Mouse (Mus musculus) left cerebral cortex, adult 9 months (tissue): ENCODE measurements around the gene Smyd3.
A peak's percentile ranks its signal among the peaks of the same experiment; 100 is the strongest.

Experiments
- DNase-seq, 2 experiments: peaks; one replicate each; pipeline ENCODE4 v3.0.0; 2022; ENCODE audit warnings: low spot score in 2 of 2

Gene Smyd3

GRCm38 (mm10) chr1:179461019-179461814 lies 56.6 kb downstream of the Smyd3 start:
- no peak for DNase-seq

- no peak for DNase-seq
Observed at GRCm38 (mm10) chr1:179458987-179459368, 58.9 kb downstream of the Smyd3 start.

- DNase-seq: no peak
Observed at GRCm38 (mm10) chr1:179458236-179458986, 59.4 kb downstream of the Smyd3 start.

GRCm38 (mm10) chr1:179454600-179454999 lies 63.2 kb downstream of the Smyd3 start:
- DNase-seq: no peak

GRCm38 (mm10) chr1:179451211-179451610 lies 66.6 kb downstream of the Smyd3 start:
- DNase-seq: no peak

- no peak for DNase-seq
Observed at GRCm38 (mm10) chr1:179446845-179447212, 71.0 kb downstream of the Smyd3 start.

- no peak for DNase-seq
Observed at GRCm38 (mm10) chr1:179446127-179446844, 71.6 kb downstream of the Smyd3 start.

GRCm38 (mm10) chr1:179443835-179444234 lies 74.0 kb downstream of the Smyd3 start:
- no peak for DNase-seq

- DNase-seq: no peak
Observed at GRCm38 (mm10) chr1:179443423-179443822, 74.4 kb downstream of the Smyd3 start.

- DNase-seq: peak in 1 of 2 experiments; percentile 13
Observed at GRCm38 (mm10) chr1:179436596-179436995, 81.2 kb downstream of the Smyd3 start.

- no peak for DNase-seq
Observed at GRCm38 (mm10) chr1:179434443-179435260, 83.2 kb downstream of the Smyd3 start.

- no peak for DNase-seq
Observed at GRCm38 (mm10) chr1:179433828-179434227, 84.0 kb downstream of the Smyd3 start.

- no peak for DNase-seq
Observed at GRCm38 (mm10) chr1:179433355-179433754, 84.5 kb downstream of the Smyd3 start.

GRCm38 (mm10) chr1:179430077-179430476 lies 87.8 kb downstream of the Smyd3 start:
- DNase-seq: no peak

- DNase-seq: no peak
Observed at GRCm38 (mm10) chr1:179424879-179425472, 92.9 kb downstream of the Smyd3 start.

- DNase-seq: no peak
Observed at GRCm38 (mm10) chr1:179419091-179419490, 98.8 kb downstream of the Smyd3 start.

- DNase-seq: no peak
Observed at GRCm38 (mm10) chr1:179408086-179408485, 109.8 kb downstream of the Smyd3 start.

GRCm38 (mm10) chr1:179400835-179401234 lies 117.0 kb downstream of the Smyd3 start:
- DNase-seq: no peak

- DNase-seq: no peak
Observed at GRCm38 (mm10) chr1:179398639-179399038, 119.2 kb downstream of the Smyd3 start.

GRCm38 (mm10) chr1:179386237-179386975 lies 131.4 kb downstream of the Smyd3 start:
- no peak for DNase-seq
